8 mouse cellular contexts compared by ENCODE assay signal in genomic region chr10:71158940-71159675, GRCm38 (mm10). TPM values are rescaled to one million over a fixed set of nuclear protein-coding genes. Genes with fewer than 3 reads are reported as not detected.
DNase-seq lines count a peak whose midpoint lies in the region; ATAC-seq lines count a peak whose summit lies in the region.

No protein-coding gene starts in this region.

- peak overlapping the region; percentile 90 for H3K4me2 ChIP-seq in heart, embryonic 13.5 days
- peak overlapping the region; percentile 85 for H3K4me2 ChIP-seq in kidney, embryonic 16.5 days (replicated peaks; ENCODE audit: low read depth, low read length)

- H3K4me3 ChIP-seq in forebrain, embryonic 10.5 days: peak overlapping the region; percentile 75
- peak overlapping the region; percentile 81 for H3K4me3 ChIP-seq in heart, embryonic 13.5 days
- H3K4me3 ChIP-seq in kidney, embryonic 16.5 days (ENCODE audit: low read length): peak overlapping the region; percentile 67

- H3K27me3 ChIP-seq in forebrain, embryonic 10.5 days (ENCODE audit: poor library complexity, severe bottlenecking): peaks cover 48% of the 10 kb centered on the region
- H3K27me3 ChIP-seq in heart, embryonic 13.5 days (replicated peaks): peaks cover 12% of the 10 kb centered on the region
- H3K27me3 ChIP-seq in kidney, embryonic 16.5 days (ENCODE audit: insufficient read depth, low read length): no peaks in the 10 kb centered on the region; the same call in 1 of the 2 replicates

- peak overlapping the region; percentile 84 for H3K27ac ChIP-seq in forebrain, embryonic 10.5 days
- peak overlapping the region; percentile 80 for H3K27ac ChIP-seq in heart, embryonic 13.5 days (replicated peaks)
- H3K27ac ChIP-seq in kidney, embryonic 16.5 days (ENCODE audit: low read length): peak overlapping the region; percentile 91

- H3K9me3 ChIP-seq in forebrain, embryonic 10.5 days: 0 out of 2 replicates have a peak, but pooled peaks cover 4% of the 10 kb centered on the region
- H3K9me3 ChIP-seq in heart, embryonic 13.5 days: no peaks in the 10 kb centered on the region
- H3K9me3 ChIP-seq in kidney, embryonic 16.5 days (ENCODE audit: low read length): no peaks in the 10 kb centered on the region

- H3K36me3 ChIP-seq in forebrain, embryonic 10.5 days (replicated peaks): no peaks in the 10 kb centered on the region
- no peaks in the 10 kb centered on the region for H3K36me3 ChIP-seq in heart, embryonic 13.5 days
- H3K36me3 ChIP-seq in kidney, embryonic 16.5 days (ENCODE audit: insufficient read depth, low read length): no peaks in the 10 kb centered on the region

- H3K4me1 ChIP-seq in forebrain, embryonic 10.5 days: peaks cover 16% of the 10 kb centered on the region
- H3K4me1 ChIP-seq in heart, embryonic 13.5 days: 0 out of 2 replicates have a peak, but pooled peaks cover 8% of the 10 kb centered on the region
- H3K4me1 ChIP-seq in kidney, embryonic 16.5 days (ENCODE audit: insufficient read depth, low read length): peaks cover 32% of the 10 kb centered on the region

- H3K9ac ChIP-seq in heart, embryonic 13.5 days: peak overlapping the region; percentile 92
- peak overlapping the region; percentile 88 for H3K9ac ChIP-seq in kidney, embryonic 16.5 days (replicated peaks; ENCODE audit: low read length)

- WGBS in forebrain, embryonic 10.5 days: under 1% methylated on average over 65 of the region's 65 CpGs
- under 1% methylated on average over 56 of the region's 65 CpGs for WGBS in heart, embryonic 13.5 days
- WGBS in kidney, embryonic 16.5 days: under 1% methylated on average over 54 of the region's 65 CpGs

- DNase-seq in urinary bladder, adult 18-20 months (ENCODE audit: low spot score in 2 of 2): peak; percentile 8 to 28
- DNase-seq in urinary bladder, postnatal 10 days (ENCODE audit: low spot score): no peak
- DNase-seq in forebrain, embryonic 10.5 days (ENCODE audit: extremely low spot score, low spot score): peak; percentile 51
- DNase-seq in lung, adult 18-20 months: peak; percentile 41 to 50
- peak; percentile 22 for DNase-seq in ovary, postnatal 14 days (ENCODE audit: low spot score)
- no peak for DNase-seq in spleen, postnatal 14 days (ENCODE audit: low spot score in 2 of 2)

- ATAC-seq in heart, embryonic 13.5 days (ENCODE audit: extremely low read depth, insufficient number of reproducible peaks, low FRiP score, low TSS enrichment): peak; percentile 37; the same call in 1 of the 2 replicates
- peak; percentile 93 for ATAC-seq in kidney, embryonic 16.5 days (ENCODE audit: low FRiP score, low TSS enrichment)

RNA-seq across cellular contexts. Expression of gene Bicc1, which starts 0.4 kb away (rescaled TPM):
- polyA plus RNA-seq in forebrain, embryonic 10.5 days (2016; fragmentation: Nextera tagmentation; extraction: Ambion mirVana): 2.7 and 3.1 TPM in 2 replicates
- polyA plus RNA-seq in heart, embryonic 13.5 days (2015; fragmentation: Nextera tagmentation; extraction: Ambion mirVana): 17.3 and 19.2 TPM in 2 replicates
- polyA plus RNA-seq in kidney, embryonic 16.5 days (2015; fragmentation: Nextera tagmentation; extraction: Ambion mirVana): 44.7 and 48.0 TPM in 2 replicates

Comparison
In these comparisons a context has a peak if more than half of its experiments do, and no peak if none do; other contexts are left out.
1. DNase-seq: peak in urinary bladder, adult 18-20 months (2 of 2), forebrain, embryonic 10.5 days (single experiment), lung, adult 18-20 months (2 of 2) and ovary, postnatal 14 days (single experiment); none in urinary bladder, postnatal 10 days (single experiment) and spleen, postnatal 14 days (0 of 2).
2. Peak in every context shown above with its lines, with median percentiles within 50 percentile points of each other: H3K27ac ChIP-seq and H3K4me3 ChIP-seq.